Mouse (Mus musculus) adrenal gland, postnatal 36 days (tissue): Measurements from ENCODE around the gene Eif2d. TPM values are rescaled to one million over a fixed set of nuclear protein-coding genes. Genes with fewer than 3 reads are reported as not detected.

ENCODE experiments used
- DNase-seq, 2 experiments: peaks; one replicate each; pipeline ENCODE4 v3.0.0; 2021; ENCODE audit warnings: mixed read lengths in 1 of 2
- long read RNA-seq, 2 experiments: library from polyadenylated mRNA; stranded (forward); transcript quantifications; one replicate each; pipeline ENCODE4 v2.0.0; 2021; ENCODE audit warnings: borderline sequencing depth in 2 of 2
- total RNA-seq, 2 experiments: library from RNA; stranded (reverse); gene quantifications; 2 replicates each; pipeline ENCODE4 v1.2.3; 2021

The Eif2d gene
- 10 to 100 TPM; 34.8 to 46.9 TPM for total RNA-seq
- long read RNA-seq, experiment 1, transcript Eif2d-202 (15 exons, 2,009 nt), result major isoform, 60 of 80 reads
- long read RNA-seq, experiment 1, partial matches to known transcripts, result 8 of 80 reads
- long read RNA-seq, experiment 1, other reads (novel, unspliced or antisense), result 12 of 80 reads
- long read RNA-seq, experiment 2, transcript Eif2d-202 (15 exons, 2,009 nt), result major isoform, 7 of 14 reads
- long read RNA-seq, experiment 2, partial matches to known transcripts, result 4 of 14 reads
- long read RNA-seq, experiment 2, other reads (novel, unspliced or antisense), result 3 of 14 reads

DNA sequence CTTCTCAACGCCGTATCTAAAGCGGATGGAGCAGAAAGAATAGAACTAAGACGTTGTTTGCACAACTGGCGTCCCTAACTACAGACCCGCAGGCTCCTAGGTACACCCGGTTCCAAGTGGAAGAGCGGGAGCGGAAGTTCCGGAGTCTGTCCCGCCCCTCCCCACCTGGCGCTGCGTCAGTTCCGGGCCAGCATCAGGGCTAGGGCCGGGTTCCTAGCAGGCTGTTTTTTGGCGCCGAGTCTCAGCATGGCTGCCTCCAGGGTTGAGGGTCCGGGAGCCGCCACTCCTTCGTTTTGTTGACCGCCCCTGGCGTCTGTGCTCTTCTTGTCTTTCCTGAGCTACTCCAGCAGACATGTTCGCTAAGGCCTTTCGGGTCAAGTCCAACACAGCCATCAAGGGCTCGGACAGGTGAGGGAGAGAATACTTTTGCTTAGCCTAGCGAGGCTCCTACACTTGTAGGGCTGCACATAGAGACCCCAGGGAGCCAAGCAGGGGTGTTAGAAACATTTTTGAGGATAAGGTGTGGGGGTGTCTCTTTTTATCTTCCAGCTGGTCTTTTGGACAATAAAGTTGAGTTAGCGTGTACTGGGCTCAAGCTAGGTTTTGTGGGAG is at the start of gene Eif2d:
TSS of gene Eif2d (plus strand) at position 164 of the 612 bp plus-strand sequence.
- DNase-seq, result peak; percentile 90 to 95

DNA sequence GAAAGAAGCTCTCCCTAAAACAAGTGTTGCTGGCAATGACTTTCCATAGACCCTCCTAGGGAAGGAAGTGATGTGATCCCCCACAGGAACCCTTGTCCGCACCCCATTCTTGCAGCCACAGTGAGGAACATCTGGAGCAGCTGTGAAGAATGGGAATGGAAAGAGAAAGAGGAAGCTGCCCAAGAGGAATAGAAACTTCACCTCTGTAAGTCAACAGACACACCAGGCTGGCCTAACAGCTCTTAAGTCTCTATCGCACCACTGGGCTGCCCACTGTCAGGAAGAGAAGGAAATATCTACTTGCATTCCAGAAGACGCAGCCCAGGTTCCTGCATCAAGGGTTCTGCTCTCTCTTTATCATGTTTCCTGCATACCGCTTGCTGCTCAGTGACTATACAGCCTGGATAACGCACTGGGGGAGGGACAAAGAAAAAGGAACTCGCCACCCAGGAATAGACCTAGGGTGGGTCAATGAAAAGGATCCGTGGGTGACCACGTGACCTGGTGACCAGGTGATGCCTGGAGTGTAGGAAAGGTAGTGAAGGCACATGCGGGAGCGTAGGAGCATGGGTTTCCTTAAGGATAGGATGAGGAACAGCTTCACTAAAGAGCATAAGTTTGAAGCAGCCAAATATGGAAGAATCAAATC is 49.1 kb upstream of the Eif2d start:
- no peak for DNase-seq

- no peak for DNase-seq
These were observed 45.2 kb upstream of the Eif2d start for GRCm38 (mm10) chr1:131107575-131108308.

- DNase-seq, result no peak
These were observed 42.4 kb upstream of the Eif2d start for GRCm38 (mm10) chr1:131110525-131111106.

- no peak for DNase-seq
These were observed 40.4 kb upstream of the Eif2d start for GRCm38 (mm10) chr1:131112576-131112975.

DNA sequence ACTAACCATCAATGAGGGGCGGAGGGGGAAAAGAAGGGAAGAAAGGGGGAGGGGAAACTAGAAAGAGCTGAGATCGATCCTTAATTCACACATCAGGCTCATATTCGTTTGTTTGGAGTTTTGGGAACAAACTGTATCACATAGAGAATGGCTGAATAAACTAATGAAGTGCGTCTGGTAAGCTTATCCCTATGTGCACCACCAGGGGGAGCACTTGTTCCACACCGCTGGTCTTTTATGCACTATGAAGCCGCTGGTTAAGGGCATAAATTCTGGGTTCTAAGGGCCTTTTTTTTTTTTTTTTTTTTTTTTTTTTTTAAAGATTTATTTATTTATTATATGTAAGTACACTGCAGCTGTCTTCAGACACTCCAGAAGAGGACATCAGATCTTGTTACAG is 37.0 kb upstream of the Eif2d start:
- peak; percentile 73 to 80 for DNase-seq

- DNase-seq, result no peak
These were observed 36.5 kb upstream of the Eif2d start for GRCm38 (mm10) chr1:131116430-131117011.

- no peak for DNase-seq
These were observed 34.5 kb upstream of the Eif2d start for GRCm38 (mm10) chr1:131118530-131118929.

DNA sequence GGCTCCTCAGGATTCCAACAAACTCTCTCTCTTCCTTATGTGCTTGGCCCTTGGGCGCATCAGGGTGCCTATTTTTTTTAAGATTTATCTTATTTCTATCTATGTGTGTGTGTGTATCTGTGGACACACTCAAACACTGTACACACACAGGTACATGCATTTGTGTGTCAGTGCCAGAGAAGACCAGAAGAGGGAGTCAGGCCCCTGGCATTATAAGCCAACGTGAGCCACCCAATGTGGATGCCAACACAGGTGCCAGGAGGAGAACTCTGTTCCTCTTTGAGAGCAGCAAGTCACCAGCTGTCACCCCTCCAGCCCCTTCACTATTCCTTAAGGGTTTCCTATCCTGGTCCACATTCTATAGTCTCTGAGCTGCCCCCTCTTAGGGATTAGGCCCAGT is 34.0 kb upstream of the Eif2d start:
- DNase-seq, result peak; percentile 55 to 57

GRCm38 (mm10) chr1:131121987-131122386 is 31.0 kb upstream of the Eif2d start:
- DNase-seq, result peak; percentile 42 to 52

GRCm38 (mm10) chr1:131123522-131124265 is 29.3 kb upstream of the Eif2d start:
- no peak for DNase-seq

- DNase-seq, result peak; percentile 82 to 89
These were observed 26.8 kb upstream of the Eif2d start for GRCm38 (mm10) chr1:131125987-131126744.

- no peak for DNase-seq
These were observed 18.8 kb upstream of the Eif2d start for GRCm38 (mm10) chr1:131134231-131134630.

DNA sequence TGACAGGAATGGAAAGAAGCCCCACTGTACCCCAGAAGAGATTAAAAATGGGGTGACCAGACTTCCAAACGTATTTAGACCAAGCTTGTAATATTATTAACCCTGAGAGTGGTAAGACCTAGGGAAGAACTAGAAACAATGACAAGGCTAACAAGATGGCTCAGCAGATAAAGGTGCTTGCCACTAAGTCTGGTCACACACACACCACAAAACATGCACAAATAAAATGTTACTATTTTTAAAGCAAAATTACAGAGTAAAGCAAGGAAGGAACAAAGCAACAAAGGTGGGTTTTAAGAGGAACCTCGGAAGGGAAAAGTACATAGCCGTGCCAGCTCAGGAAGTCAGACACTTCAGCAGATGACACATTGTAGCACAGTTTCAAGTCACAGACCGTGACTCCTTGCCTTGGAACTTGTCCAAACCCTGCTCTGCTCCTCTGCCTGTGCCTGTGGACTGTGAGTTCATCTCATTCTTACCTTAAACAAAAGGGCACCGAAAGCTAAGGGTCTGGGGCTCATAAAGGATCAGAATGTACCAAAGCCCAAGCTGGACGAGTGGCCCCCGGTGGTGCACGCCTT is 17.9 kb upstream of the Eif2d start:
- peak; percentile 83 to 84 for DNase-seq

GRCm38 (mm10) chr1:131135960-131136629 is 16.9 kb upstream of the Eif2d start:
- no peak for DNase-seq

DNA sequence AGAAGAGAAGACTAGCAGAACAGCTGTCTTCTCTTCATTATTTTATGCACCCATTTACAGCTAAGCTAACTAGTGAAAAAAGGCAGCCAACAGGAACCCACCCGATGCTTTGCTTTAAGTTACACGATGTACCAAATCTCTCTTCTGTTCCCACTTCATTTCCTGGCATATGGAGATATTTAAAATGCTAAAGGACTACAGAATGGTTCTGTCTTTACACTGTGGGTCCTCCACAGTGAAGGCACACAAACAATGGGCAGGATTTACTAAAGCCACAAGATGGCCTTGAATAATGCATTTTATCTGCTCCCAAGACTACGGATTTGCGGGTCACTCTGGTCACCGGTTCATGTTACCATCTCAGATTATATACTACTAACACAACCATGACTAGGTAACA is 15.9 kb upstream of the Eif2d start:
- DNase-seq, result no peak

DNA sequence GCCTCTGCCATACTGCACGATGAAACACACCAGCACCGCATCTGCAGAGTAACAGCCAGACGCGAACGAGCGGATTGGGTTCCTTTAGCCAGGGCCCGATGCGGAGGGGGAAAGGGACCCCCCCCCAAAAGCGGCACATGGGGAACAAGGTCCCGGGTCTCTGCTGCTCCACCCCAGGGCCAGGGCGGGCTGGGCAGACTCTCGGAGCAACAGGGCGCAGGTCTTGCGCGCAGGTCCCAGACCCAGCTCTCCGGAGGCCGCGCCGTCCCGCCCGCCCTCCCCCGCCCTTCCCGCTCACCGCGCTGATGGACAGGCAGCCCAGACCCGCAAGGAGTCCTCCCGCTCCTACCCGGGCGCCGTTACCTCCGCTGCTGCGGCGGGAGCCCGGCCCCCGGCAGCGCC is 15.3 kb upstream of the Eif2d start:
- DNase-seq, result no peak

DNA sequence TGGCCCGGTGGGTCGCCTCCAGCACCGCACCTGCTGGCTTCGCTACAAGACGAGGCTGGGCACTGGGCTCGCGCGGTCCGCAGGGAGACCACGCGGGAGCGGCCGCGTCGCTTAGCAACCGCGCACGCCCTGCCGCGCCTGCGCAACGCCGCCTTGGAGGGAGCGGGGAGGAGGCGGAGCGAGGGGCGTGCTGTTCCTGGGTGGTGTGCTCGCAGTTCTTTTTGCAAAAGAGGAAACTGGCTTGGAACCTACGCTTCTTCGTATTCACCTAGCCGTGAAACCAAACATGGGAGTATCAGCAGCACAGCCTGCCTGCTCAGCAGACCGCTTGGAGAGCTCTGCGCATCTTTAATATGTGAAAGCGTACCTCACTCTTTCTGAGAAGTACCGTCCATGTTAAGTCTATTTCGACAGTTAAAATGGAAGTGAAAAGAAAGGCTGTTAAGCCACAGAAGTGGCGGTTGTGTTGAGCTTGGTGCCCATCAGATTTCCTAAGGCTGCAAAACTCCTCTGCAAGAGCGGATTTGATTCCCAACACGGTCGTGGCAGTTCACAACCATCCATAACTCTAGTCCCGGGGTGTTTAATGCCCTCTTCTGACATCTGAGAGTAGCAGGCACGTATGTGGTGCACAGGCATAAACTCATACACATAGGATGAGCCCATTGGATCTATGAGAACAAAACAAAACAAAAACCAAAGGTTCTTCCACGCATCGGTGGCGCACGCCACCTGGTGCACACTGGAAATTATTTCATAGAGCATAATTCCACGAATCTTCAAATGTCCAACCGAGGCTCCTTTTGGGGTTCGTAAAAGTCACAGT is 14.6 kb upstream of the Eif2d start, which contains the start of gene Dyrk3:
TSS of gene Dyrk3 (minus strand) at position 150 of the 826 bp plus-strand sequence.
- peak; percentile 95 to 97 for DNase-seq
